Comparison of ENCODE assay signal across 8 mouse cellular contexts in the genomic region with DNA sequence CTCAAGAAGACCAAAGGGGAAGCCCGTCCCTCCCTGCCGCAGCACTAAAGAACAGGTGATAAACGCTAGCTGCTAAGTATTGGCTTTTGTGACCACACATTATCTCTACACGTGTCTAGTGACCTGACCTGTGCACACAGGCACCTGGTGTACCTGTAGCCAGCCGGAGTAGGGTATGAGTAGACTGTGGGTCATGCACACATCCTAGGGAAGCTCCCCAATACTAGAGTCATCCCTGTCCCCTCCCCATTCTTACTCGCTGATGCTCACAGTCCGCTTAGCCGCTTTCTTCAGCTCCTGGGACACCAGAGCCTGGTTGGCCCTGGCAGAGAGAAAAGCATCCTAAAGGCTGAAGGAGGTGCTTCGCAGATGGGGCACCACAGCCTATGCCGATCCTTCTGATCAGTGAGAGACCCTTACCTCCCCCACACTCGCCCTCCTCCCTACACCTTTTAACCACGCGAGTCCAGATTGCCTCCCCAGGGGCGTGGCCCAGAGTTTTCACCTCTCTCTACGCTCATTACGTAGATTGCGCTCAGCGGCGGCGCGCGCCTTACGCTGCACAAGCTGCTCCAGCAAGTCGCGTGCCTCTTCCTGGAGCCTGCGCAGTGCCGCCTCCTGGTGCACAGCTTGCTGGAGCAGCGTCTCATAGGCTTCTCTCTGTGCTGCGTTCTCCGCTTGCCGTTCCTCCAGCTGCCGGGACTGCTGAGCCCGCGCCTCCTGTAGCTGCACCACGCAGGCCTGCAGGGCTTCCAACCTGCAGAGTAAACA. TPM values are rescaled to one million over a fixed set of nuclear protein-coding genes. Genes with fewer than 3 reads are reported as not detected.
A peak's percentile ranks its signal among the peaks of the same experiment; 100 is the strongest.
DNase-seq lines count a peak whose midpoint lies in the region; ATAC-seq lines count a peak whose summit lies in the region.

No protein-coding gene starts in this region.

- peak overlapping the region; percentile 63 for H3K9ac ChIP-seq in heart, embryonic 11.5 days (ENCODE audit: low read depth, low read length)
- H3K9ac ChIP-seq in kidney, embryonic 15.5 days = peak overlapping the region; percentile 37
- H3K9ac ChIP-seq in limb, embryonic 13.5 days = peak overlapping the region; percentile 66
- H3K9ac ChIP-seq in midbrain, embryonic 14.5 days (replicated peaks; ENCODE audit: low read length) = peak overlapping the region; percentile 51
- no peak overlapping the region for H3K9ac ChIP-seq in stomach, embryonic 14.5 days (replicated peaks; ENCODE audit: low read depth, low read length)

- peaks cover 28% of the 10 kb centered on the region for H3K27me3 ChIP-seq in heart, embryonic 11.5 days (ENCODE audit: control insufficient read depth, insufficient read depth, low read length)
- peaks cover 29% of the 10 kb centered on the region for H3K27me3 ChIP-seq in kidney, embryonic 15.5 days
- H3K27me3 ChIP-seq in limb, embryonic 13.5 days = peaks cover 13% of the 10 kb centered on the region
- H3K27me3 ChIP-seq in midbrain, embryonic 14.5 days (ENCODE audit: control insufficient read depth, insufficient read depth, low read length) = peaks cover 10% of the 10 kb centered on the region; the same call in 1 of the 2 replicates
- no peaks in the 10 kb centered on the region for H3K27me3 ChIP-seq in stomach, embryonic 14.5 days (ENCODE audit: control insufficient read depth, insufficient read depth, low read length)

- 11% methylated on average over 35 of the region's 35 CpGs for WGBS in heart, embryonic 11.5 days (ENCODE audit: insufficient replicate concordance)
- WGBS in kidney, embryonic 15.5 days = 11% methylated on average over 35 of the region's 35 CpGs
- WGBS in limb, embryonic 13.5 days = 10% methylated on average over 35 of the region's 35 CpGs
- WGBS in midbrain, embryonic 14.5 days = 9% methylated on average over 35 of the region's 35 CpGs
- 10% methylated on average over 35 of the region's 35 CpGs for WGBS in stomach, embryonic 14.5 days

- peaks cover 15% of the 10 kb centered on the region for H3K4me1 ChIP-seq in heart, embryonic 11.5 days (ENCODE audit: control insufficient read depth, insufficient read depth, low read length)
- peaks cover 26% of the 10 kb centered on the region for H3K4me1 ChIP-seq in kidney, embryonic 15.5 days
- peaks cover 32% of the 10 kb centered on the region for H3K4me1 ChIP-seq in limb, embryonic 13.5 days
- peaks cover 9% of the 10 kb centered on the region; the same call in 1 of the 2 replicates for H3K4me1 ChIP-seq in midbrain, embryonic 14.5 days (ENCODE audit: control insufficient read depth, insufficient read depth, low read length)
- peaks cover 9% of the 10 kb centered on the region; the same call in 1 of the 2 replicates for H3K4me1 ChIP-seq in stomach, embryonic 14.5 days (ENCODE audit: control insufficient read depth, insufficient read depth, low read length)

- peak overlapping the region; percentile 32 for H3K4me3 ChIP-seq in heart, embryonic 11.5 days (ENCODE audit: low read depth, low read length)
- peak overlapping the region; percentile 37 for H3K4me3 ChIP-seq in kidney, embryonic 15.5 days (replicated peaks)
- peak overlapping the region; percentile 38 for H3K4me3 ChIP-seq in limb, embryonic 13.5 days
- H3K4me3 ChIP-seq in midbrain, embryonic 14.5 days (replicated peaks; ENCODE audit: low read depth, low read length) = peak overlapping the region; percentile 31
- peak overlapping the region; percentile 22; the same call in 1 of the 2 replicates for H3K4me3 ChIP-seq in stomach, embryonic 14.5 days (ENCODE audit: low read depth, low read length)

- H3K9me3 ChIP-seq in heart, embryonic 11.5 days (replicated peaks; ENCODE audit: control insufficient read depth, low read length) = no peaks in the 10 kb centered on the region
- H3K9me3 ChIP-seq in kidney, embryonic 15.5 days (replicated peaks) = no peaks in the 10 kb centered on the region
- no peaks in the 10 kb centered on the region for H3K9me3 ChIP-seq in limb, embryonic 13.5 days
- H3K9me3 ChIP-seq in midbrain, embryonic 14.5 days (ENCODE audit: control insufficient read depth, low read length) = no peaks in the 10 kb centered on the region
- H3K9me3 ChIP-seq in stomach, embryonic 14.5 days (ENCODE audit: control insufficient read depth, low read depth, low read length) = no peaks in the 10 kb centered on the region

- H3K4me2 ChIP-seq in heart, embryonic 11.5 days = peak overlapping the region; percentile 73
- H3K4me2 ChIP-seq in kidney, embryonic 15.5 days = peak overlapping the region; percentile 75
- peak overlapping the region; percentile 69 for H3K4me2 ChIP-seq in limb, embryonic 13.5 days (replicated peaks)
- H3K4me2 ChIP-seq in midbrain, embryonic 14.5 days (ENCODE audit: low read length) = peak overlapping the region; percentile 58
- peak overlapping the region; percentile 56 for H3K4me2 ChIP-seq in stomach, embryonic 14.5 days (replicated peaks; ENCODE audit: low read depth, low read length)

- ATAC-seq in heart, embryonic 11.5 days (replicated peaks; ENCODE audit: insufficient number of reproducible peaks, low FRiP score, low TSS enrichment) = peak; percentile 43; the same call in 1 of the 2 replicates
- peak; percentile 76 for ATAC-seq in kidney, embryonic 15.5 days (replicated peaks; ENCODE audit: low FRiP score)
- peak; percentile 88 for ATAC-seq in limb, embryonic 13.5 days (ENCODE audit: low FRiP score, low read depth)
- peak; percentile 83 for ATAC-seq in midbrain, embryonic 14.5 days (ENCODE audit: low FRiP score, low TSS enrichment)
- peak; percentile 86 for ATAC-seq in stomach, embryonic 14.5 days (ENCODE audit: insufficient number of reproducible peaks, insufficient read depth, low FRiP score, low read depth)

- H3K27ac ChIP-seq in heart, embryonic 11.5 days (ENCODE audit: low read depth, low read length) = no peak overlapping the region
- H3K27ac ChIP-seq in kidney, embryonic 15.5 days = no peak overlapping the region
- H3K27ac ChIP-seq in limb, embryonic 13.5 days = no peak overlapping the region
- peak overlapping the region; percentile 60; the same call in 1 of the 2 replicates for H3K27ac ChIP-seq in midbrain, embryonic 14.5 days (replicated peaks; ENCODE audit: low read depth, low read length)
- no peak overlapping the region for H3K27ac ChIP-seq in stomach, embryonic 14.5 days (ENCODE audit: low read length)

- peak; percentile 86 for DNase-seq in adrenal gland, postnatal 10 days
- peak; percentile 95 for DNase-seq in embryo, embryonic 10 days (ENCODE audit: low spot score)
- peak; percentile 95 for DNase-seq in midbrain, embryonic 14.5 days
- no peak for DNase-seq in c-Kit-positive CD71-positive TER-119-positive erythroid progenitor cells, embryonic 14.5 days (ENCODE audit: low spot score)

- no peaks in the 10 kb centered on the region for H3K36me3 ChIP-seq in heart, embryonic 11.5 days (ENCODE audit: control insufficient read depth, insufficient read depth, low read length)
- H3K36me3 ChIP-seq in kidney, embryonic 15.5 days = peaks cover 5% of the 10 kb centered on the region; the same call in 1 of the 2 replicates
- H3K36me3 ChIP-seq in limb, embryonic 13.5 days = peaks cover 9% of the 10 kb centered on the region
- peaks cover 3% of the 10 kb centered on the region; the same call in 1 of the 2 replicates for H3K36me3 ChIP-seq in midbrain, embryonic 14.5 days (ENCODE audit: control insufficient read depth, insufficient read depth, low read length)
- 0 out of 2 replicates have a peak, but pooled peaks cover 5% of the 10 kb centered on the region for H3K36me3 ChIP-seq in stomach, embryonic 14.5 days (ENCODE audit: control insufficient read depth, insufficient read depth, low read length)

RNA-seq across cellular contexts. Expression of a gene that starts 5.6 kb away (rescaled TPM):
- 10 to 100 TPM; 14.6 to 18.5 TPM for total RNA-seq in adrenal gland, postnatal 10 days (2021)
- polyA plus RNA-seq in heart, embryonic 11.5 days (2014; fragmentation: Nextera tagmentation; extraction: Ambion mirVana) = 13.7 and 18.9 TPM in 2 replicates
- 17.4 and 18.5 TPM in 2 replicates for polyA plus RNA-seq in kidney, embryonic 15.5 days (2015; fragmentation: Nextera tagmentation; extraction: Ambion mirVana)
- 21.4 and 24.5 TPM in 2 replicates for polyA plus RNA-seq in limb, embryonic 13.5 days (2015; fragmentation: Nextera tagmentation; extraction: Ambion mirVana)
- polyA plus RNA-seq in midbrain, embryonic 14.5 days (2014; fragmentation: Nextera tagmentation; extraction: Ambion mirVana) = 17.6 and 20.6 TPM in 2 replicates
- 12.0 and 16.2 TPM in 2 replicates for polyA plus RNA-seq in stomach, embryonic 14.5 days (2014; fragmentation: Nextera tagmentation; extraction: Ambion mirVana)

RNA-seq across cellular contexts. Expression of a gene that starts 20.4 kb away (rescaled TPM):
- 100 to 1,000 TPM in 1 of 2 experiments, 10 to 100 TPM in 1; 53.2 to 109 TPM for total RNA-seq in adrenal gland, postnatal 10 days (2021)
- 44.4 and 48.9 TPM in 2 replicates for polyA plus RNA-seq in heart, embryonic 11.5 days (2014; fragmentation: Nextera tagmentation; extraction: Ambion mirVana)
- 55.4 and 58.5 TPM in 2 replicates for polyA plus RNA-seq in kidney, embryonic 15.5 days (2015; fragmentation: Nextera tagmentation; extraction: Ambion mirVana)
- polyA plus RNA-seq in limb, embryonic 13.5 days (2015; fragmentation: Nextera tagmentation; extraction: Ambion mirVana) = 19.9 and 22.3 TPM in 2 replicates
- 8.8 and 8.9 TPM in 2 replicates for polyA plus RNA-seq in midbrain, embryonic 14.5 days (2014; fragmentation: Nextera tagmentation; extraction: Ambion mirVana)
- polyA plus RNA-seq in stomach, embryonic 14.5 days (2014; fragmentation: Nextera tagmentation; extraction: Ambion mirVana) = 123 and 128 TPM in 2 replicates

RNA-seq across cellular contexts. Expression of a gene that starts 51.4 kb away (rescaled TPM):
- 10 to 100 TPM; 47.2 to 74.1 TPM for total RNA-seq in adrenal gland, postnatal 10 days (2021)
- polyA plus RNA-seq in heart, embryonic 11.5 days (2014; fragmentation: Nextera tagmentation; extraction: Ambion mirVana) = 15.4 and 16.0 TPM in 2 replicates
- 78.9 and 97.1 TPM in 2 replicates for polyA plus RNA-seq in kidney, embryonic 15.5 days (2015; fragmentation: Nextera tagmentation; extraction: Ambion mirVana)
- 41.5 and 45.6 TPM in 2 replicates for polyA plus RNA-seq in limb, embryonic 13.5 days (2015; fragmentation: Nextera tagmentation; extraction: Ambion mirVana)
- polyA plus RNA-seq in midbrain, embryonic 14.5 days (2014; fragmentation: Nextera tagmentation; extraction: Ambion mirVana) = 2.0 and 8.7 TPM in 2 replicates
- 119 and 131 TPM in 2 replicates for polyA plus RNA-seq in stomach, embryonic 14.5 days (2014; fragmentation: Nextera tagmentation; extraction: Ambion mirVana)
